Mouse (Mus musculus): Measurements from ENCODE around the gene Olfr1193. TPM values are rescaled to one million over a fixed set of nuclear protein-coding genes. Genes with fewer than 3 reads are reported as not detected.
"Not testable (repeated sequence)": the region's sequence is repeated elsewhere in the genome, so short reads cannot be mapped to it uniquely, and the experiment has no call there.

Olfr1193 gene
- not detected for total RNA-seq (2022)

DNA sequence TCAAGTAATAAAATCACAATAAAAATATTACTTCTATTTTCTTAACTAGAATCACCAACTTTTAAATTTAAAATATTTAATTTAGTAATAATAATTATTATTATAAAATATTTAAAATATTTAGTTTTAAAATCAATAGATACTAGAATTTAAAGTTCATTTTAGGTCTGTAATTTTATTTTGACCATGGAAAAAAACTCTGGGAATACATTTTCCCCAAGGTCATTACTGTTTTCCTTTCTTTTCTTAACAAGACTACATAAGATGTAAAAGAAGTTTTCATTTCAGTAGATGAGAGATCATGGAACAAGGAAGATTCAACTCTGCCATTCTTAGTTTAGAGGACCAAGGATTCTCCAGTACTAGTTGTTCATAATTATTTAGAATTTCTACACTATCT is at the start of gene Olfr1193:
Gene Olfr1193 (plus strand): TSS at position 301 of the 400 bp plus-strand sequence.
- DNase-seq (ENCODE audit: low spot score in 2 of 2): not testable (repeated sequence)

DNA sequence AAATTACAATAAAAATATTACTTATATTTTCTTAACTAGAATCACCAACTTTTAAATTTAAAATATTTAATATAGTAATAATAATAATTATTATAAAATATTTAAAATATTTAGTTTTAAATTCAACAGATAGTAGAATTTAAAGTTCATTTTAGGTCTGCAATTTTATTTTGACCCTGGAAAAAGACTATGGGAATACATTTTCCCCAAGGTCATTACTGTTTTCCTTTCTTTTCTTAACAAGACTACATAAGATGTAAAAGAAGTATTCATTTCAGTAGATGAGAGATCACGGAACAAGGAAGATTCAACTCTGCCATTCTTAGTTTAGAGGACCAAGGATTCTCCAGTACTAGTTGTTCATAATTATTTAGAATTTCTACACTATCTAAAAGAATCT is 35.2 kb upstream of the Olfr1193 start, which contains the start of gene Olfr1191-ps1:
Gene Olfr1191-ps1 (plus strand): TSS at position 301 of the 400 bp plus-strand sequence.
- not testable (repeated sequence) for DNase-seq (ENCODE audit: low spot score in 2 of 2)

DNA sequence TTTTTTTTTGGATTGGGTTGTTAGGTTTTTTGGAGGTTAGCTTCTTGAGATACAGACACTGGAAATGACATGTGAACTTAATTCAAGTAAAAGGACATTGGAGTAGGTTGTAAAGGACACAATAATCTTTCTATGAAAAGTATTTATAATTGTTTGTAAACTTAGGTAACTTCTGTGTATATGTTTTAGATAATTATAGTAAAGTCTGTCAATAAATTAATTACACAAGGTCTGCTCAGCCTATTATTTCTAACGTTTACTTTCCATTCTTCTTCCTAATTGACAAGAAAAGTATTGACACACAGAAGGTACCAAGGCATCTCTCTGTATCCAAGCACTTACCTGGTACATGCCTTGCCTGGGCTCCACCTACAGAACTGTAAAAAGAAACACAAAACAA is 27.2 kb upstream of the Olfr1193 start, which contains the start of gene Olfr1192-ps1:
Gene Olfr1192-ps1 (plus strand): TSS at position 301 of the 400 bp plus-strand sequence.
- no peak for DNase-seq (ENCODE audit: low spot score in 2 of 2)

DNA sequence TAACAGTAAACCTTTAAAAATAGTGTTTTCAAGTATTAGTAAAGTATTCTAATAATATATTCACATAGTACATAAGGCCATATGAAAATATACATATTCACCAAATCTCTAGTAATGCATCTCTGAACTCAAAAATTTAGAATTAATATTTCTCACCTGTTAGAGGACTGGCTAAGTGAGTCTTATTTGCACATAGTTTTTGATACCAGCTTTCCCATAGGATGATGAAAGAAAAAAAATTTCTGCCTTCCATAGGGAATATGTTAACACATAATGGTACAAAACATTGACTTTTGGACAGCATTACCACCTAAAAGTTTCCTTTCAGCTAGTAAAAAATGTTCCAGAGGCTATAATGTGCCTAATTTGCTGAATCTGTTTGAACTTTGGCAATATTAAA is 13.7 kb downstream of the Olfr1193 start, which contains the start of gene Olfr1195:
Gene Olfr1195 (minus strand): TSS at position 101 of the 400 bp plus-strand sequence.
- no peak for DNase-seq (ENCODE audit: low spot score in 2 of 2)

DNA sequence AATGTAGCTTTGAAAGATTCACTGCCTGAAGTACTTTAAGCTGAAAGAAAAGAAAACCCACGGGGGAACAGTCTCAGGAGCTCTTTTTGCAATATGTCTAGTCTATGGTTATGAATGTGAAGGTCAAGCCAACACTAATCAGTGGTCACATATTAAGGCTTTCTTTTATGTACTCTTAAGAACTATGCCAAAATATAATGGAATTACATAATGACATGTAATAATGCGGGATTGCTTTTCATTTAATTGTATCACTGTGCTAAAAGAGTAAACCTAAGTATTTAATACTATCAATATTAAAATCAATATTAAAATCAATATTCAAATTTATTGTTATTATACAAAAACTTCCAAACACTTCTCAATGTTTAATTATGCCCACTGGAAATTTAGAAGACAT is 29.1 kb downstream of the Olfr1193 start, which contains the start of gene Olfr1196:
Gene Olfr1196 (minus strand): TSS at position 101 of the 400 bp plus-strand sequence.
- DNase-seq (ENCODE audit: low spot score in 2 of 2): no peak

Other genes starting within 250 kb of the Olfr1193 start
- gene Olfr1181, start 249.5 kb upstream of the Olfr1193 start, total RNA-seq (2022): not detected
- not detected for gene Gm13757, start 226.5 kb upstream of the Olfr1193 start, total RNA-seq (2022)
- not detected for gene Olfr1183, start 220.8 kb upstream of the Olfr1193 start, total RNA-seq (2022)
- not detected for gene Olfr1184, start 192.0 kb upstream of the Olfr1193 start, total RNA-seq (2022)
- not detected for gene Olfr1185-ps1, start 182.3 kb upstream of the Olfr1193 start, total RNA-seq (2022)
- gene Olfr1186, start 157.1 kb upstream of the Olfr1193 start, total RNA-seq (2022): not detected
- not detected for gene Olfr1188, start 118.7 kb upstream of the Olfr1193 start, total RNA-seq (2022)
- not detected for gene Olfr1189, start 89.2 kb upstream of the Olfr1193 start, total RNA-seq (2022)
- gene Olfr1191-ps1, start 35.1 kb upstream of the Olfr1193 start, total RNA-seq (2022): under 1 TPM in 1 of 4 experiments, not detected in 3; 0.08 TPM
- gene Olfr1192-ps1, start 27.1 kb upstream of the Olfr1193 start, total RNA-seq (2022): not detected
- not detected for gene Olfr1195, start 13.6 kb downstream of the Olfr1193 start, total RNA-seq (2022)
- not detected for gene Olfr1196, start 29.0 kb downstream of the Olfr1193 start, total RNA-seq (2022)
- not detected for gene Olfr1197, start 56.7 kb downstream of the Olfr1193 start, total RNA-seq (2022)
- not detected for gene Olfr1198, start 75.7 kb downstream of the Olfr1193 start, total RNA-seq (2022)
- not detected for gene Olfr1199, start 84.8 kb downstream of the Olfr1193 start, total RNA-seq (2022)
- not detected for gene Olfr1200, start 94.9 kb downstream of the Olfr1193 start, total RNA-seq (2022)
- gene Olfr1201, start 117.4 kb downstream of the Olfr1193 start, total RNA-seq (2022): not detected
- gene Olfr1202, start 138.9 kb downstream of the Olfr1193 start, total RNA-seq (2022): not detected
- not detected for gene Olfr1205, start 154.1 kb downstream of the Olfr1193 start, total RNA-seq (2022)
- gene Olfr1204, start 173.7 kb downstream of the Olfr1193 start, total RNA-seq (2022): not detected
- gene Olfr1206, start 187.6 kb downstream of the Olfr1193 start, total RNA-seq (2022): not detected
- not detected for gene Olfr1208, start 226.7 kb downstream of the Olfr1193 start, total RNA-seq (2022)
- not detected for gene Olfr1209, start 239.5 kb downstream of the Olfr1193 start, total RNA-seq (2022)

All from left cerebral cortex, adult 8-10 months (tissue).